Mouse (Mus musculus) hindbrain, embryonic 16.5 days (tissue): ENCODE data around the gene Nsmce3. TPM values are rescaled to one million over a fixed set of nuclear protein-coding genes. Genes with fewer than 3 reads are reported as not detected.

Source experiments
- ATAC-seq: fragments of 200-750 bp; cut with Nextera tagmentation; 2 replicates; pipeline ENCODE4 v1.8.0; 2017; ENCODE audit warnings: moderate TSS enrichment, moderate library complexity
- H3K27ac ChIP-seq: fragments of 300-500 bp; sonication (generic); 2 replicates; pipeline ENCODE4 v1.5.1; 2014; ENCODE audit warnings: low read depth, mild to moderate bottlenecking, control low read depth, low read length, moderate library complexity
- H3K27me3 ChIP-seq: fragments of 300-500 bp; sonication (generic); replicated peaks from 2 replicates; pipeline ENCODE4 v1.6.1; 2014; ENCODE audit warnings: low read length; ENCODE audit not compliant: control insufficient read depth, insufficient read depth
- H3K36me3 ChIP-seq: fragments of 300-500 bp; sonication (generic); 2 replicates; pipeline ENCODE4 v1.6.1; 2014; ENCODE audit warnings: mild to moderate bottlenecking, low read length, moderate library complexity, mixed read lengths; ENCODE audit not compliant: control insufficient read depth, insufficient read depth
- H3K4me1 ChIP-seq: fragments of 300-500 bp; sonication (generic); 2 replicates; pipeline ENCODE4 v1.6.1; 2014; ENCODE audit warnings: low read depth, low read length; ENCODE audit not compliant: control insufficient read depth, insufficient read depth
- H3K4me2 ChIP-seq: fragments of 300-500 bp; sonication (generic); 2 replicates; pipeline ENCODE4 v1.6.1; 2014; ENCODE audit warnings: mild to moderate bottlenecking, low read length, control low read depth, moderate library complexity
- H3K4me3 ChIP-seq: fragments of 300-500 bp; sonication (generic); 2 replicates; pipeline ENCODE4 v1.5.1; 2014; ENCODE audit warnings: mild to moderate bottlenecking, low read length, control low read depth, moderate library complexity
- H3K9ac ChIP-seq: fragments of 300-500 bp; sonication (generic); 2 replicates; pipeline ENCODE4 v1.6.1; 2014; ENCODE audit warnings: low read depth, mild to moderate bottlenecking, control low read depth, low read length, moderate library complexity
- H3K9me3 ChIP-seq: fragments of 300-500 bp; sonication (generic); 2 replicates; pipeline ENCODE4 v1.6.1; 2014; ENCODE audit warnings: mild to moderate bottlenecking, low read length, moderate library complexity; ENCODE audit not compliant: control insufficient read depth
- WGBS: fragments of 180-500 bp; shearing (Covaris S2); extraction: QIAGEN DNeasy Blood & Tissue Kit; methylation state at CpG from one replicate; pipeline ENCODE4 v1.1.7; 2014; 5-methylcytosine and 5-hydroxymethylcytosine counted together
- polyA plus RNA-seq: library from polyadenylated mRNA; unstranded; fragments of >200 nt; fragmentation: Nextera tagmentation; extraction: Ambion mirVana; gene quantifications from 2 replicates; pipeline ENCODE4 v1.2.1, GENCODE M21; 2015

The Nsmce3 gene
- polyA plus RNA-seq, 1 experiment from 2014 or later, result 10.9 TPM

GRCm38 (mm10) chr7:64874941-64875340, 2.1 kb upstream of the Nsmce3 start:
- Histone ChIP-seq H3K4me1 (peaks cover 17% of the 10 kb centered on the region), H3K4me3 (no peak overlapping the region), H3K27ac (no peak overlapping the region), H3K9ac (no peak overlapping the region), H3K27me3 (no peaks in the 10 kb centered on the region), H3K4me2 (no peak overlapping the region), H3K36me3 (no peaks in the 10 kb centered on the region), H3K9me3 (no peaks in the 10 kb centered on the region)
- WGBS, result 90% methylated on average over 4 of the region's 4 CpGs
- no peak for ATAC-seq

DNA sequence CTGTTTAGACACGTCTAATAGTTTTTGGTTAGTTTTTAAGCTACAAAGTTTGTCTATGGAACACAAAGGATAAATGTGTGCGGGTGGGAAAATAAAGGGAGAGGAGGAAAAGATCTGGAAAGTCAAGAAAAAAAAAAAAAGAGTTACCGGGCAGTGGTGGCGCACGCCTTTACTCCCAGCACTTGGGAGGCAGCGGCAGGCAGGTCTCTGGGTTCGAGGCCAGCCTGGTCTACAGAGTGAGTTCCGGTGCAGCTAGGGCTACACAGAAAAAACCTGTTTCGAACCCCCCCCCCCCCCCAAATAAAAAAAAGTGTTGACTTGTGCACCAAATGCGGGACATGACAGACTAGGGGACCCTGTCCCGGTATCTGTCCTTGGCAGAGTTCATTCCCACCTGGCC, 469 bp upstream of the Nsmce3 start:
- no peaks in the 10 kb centered on the region for H3K27me3 ChIP-seq
- no peaks in the 10 kb centered on the region for H3K36me3 ChIP-seq
- no peak overlapping the region for H3K9ac ChIP-seq
- peaks cover 22% of the 10 kb centered on the region for H3K4me1 ChIP-seq
- no peak for ATAC-seq
- peak overlapping the region; percentile 48 for H3K4me2 ChIP-seq
- peak overlapping the region; percentile 68 for H3K4me3 ChIP-seq
- no peaks in the 10 kb centered on the region for H3K9me3 ChIP-seq
- WGBS, result 34% methylated on average over 11 of the region's 11 CpGs
- H3K27ac ChIP-seq, result peak overlapping the region; percentile 92

GRCm38 (mm10) chr7:64871987-64872742, 632 bp downstream of the Nsmce3 start:
- 1% methylated on average over 33 of the region's 33 CpGs for WGBS
- H3K4me2 ChIP-seq, result peak overlapping the region; percentile 97
- H3K9ac ChIP-seq, result peak overlapping the region; percentile 83
- H3K27me3 ChIP-seq, result no peaks in the 10 kb centered on the region
- no peak for ATAC-seq
- H3K4me1 ChIP-seq, result peaks cover 22% of the 10 kb centered on the region
- H3K27ac ChIP-seq, result peak overlapping the region; percentile 92
- no peaks in the 10 kb centered on the region for H3K9me3 ChIP-seq
- peak overlapping the region; percentile 68 for H3K4me3 ChIP-seq
- H3K36me3 ChIP-seq, result no peaks in the 10 kb centered on the region

DNA sequence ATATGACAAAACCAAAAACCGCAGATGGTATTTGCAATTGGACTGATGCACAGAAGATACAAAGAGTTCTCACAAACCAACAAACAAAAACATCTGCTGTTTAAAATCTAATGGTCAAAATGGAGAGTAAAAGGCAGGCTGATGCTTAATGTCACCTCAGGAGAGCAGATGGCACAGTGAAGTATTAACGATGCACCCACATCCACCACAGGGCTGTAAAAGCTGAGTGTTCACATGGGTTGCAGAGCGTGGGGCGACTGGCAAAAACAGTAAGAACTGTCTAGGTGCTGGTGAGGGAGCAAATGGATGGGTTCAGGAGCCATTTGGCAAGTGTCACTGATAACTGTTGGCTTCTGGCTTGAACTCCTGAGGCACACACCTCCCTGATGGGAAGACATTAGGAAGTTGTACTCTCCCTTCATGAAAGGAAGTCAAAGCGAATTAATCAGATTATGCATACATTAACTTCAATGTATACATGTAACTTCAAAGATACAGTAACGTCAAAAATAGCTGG, 3.2 kb downstream of the Nsmce3 start:
- WGBS, result 74% methylated on average over 6 of the region's 6 CpGs
- no peak overlapping the region for H3K27ac ChIP-seq
- peak overlapping the region; percentile 50; the same call in 1 of the 2 replicates for H3K4me2 ChIP-seq
- H3K27me3 ChIP-seq, result no peaks in the 10 kb centered on the region
- no peak overlapping the region for H3K9ac ChIP-seq
- peaks cover 2% of the 10 kb centered on the region; the same call in 1 of the 2 replicates for H3K36me3 ChIP-seq
- H3K4me3 ChIP-seq, result no peak overlapping the region
- ATAC-seq, result no peak
- H3K9me3 ChIP-seq, result no peaks in the 10 kb centered on the region
- peaks cover 22% of the 10 kb centered on the region for H3K4me1 ChIP-seq

DNA sequence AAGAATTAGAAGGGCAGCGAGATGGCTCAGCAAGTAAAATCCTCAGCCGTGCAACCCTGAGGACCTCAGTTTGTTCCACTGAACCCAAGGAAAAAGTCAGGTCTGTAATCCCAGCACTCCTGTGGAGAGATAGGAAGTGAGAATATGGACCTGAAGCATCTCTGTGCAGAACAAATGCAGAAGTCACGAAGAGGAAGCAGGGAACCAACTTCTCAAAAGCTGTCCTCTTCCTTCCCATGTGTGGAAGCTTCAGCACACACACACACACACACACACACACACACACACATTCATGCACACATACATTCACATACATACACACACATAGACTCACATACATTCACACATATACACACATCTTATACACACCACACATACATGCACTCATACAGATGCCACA, 9.3 kb downstream of the Nsmce3 start:
- H3K4me3 ChIP-seq, result no peak overlapping the region
- H3K27ac ChIP-seq, result no peak overlapping the region
- H3K4me1 ChIP-seq, result no peaks in the 10 kb centered on the region
- no peak overlapping the region for H3K9ac ChIP-seq
- no peaks in the 10 kb centered on the region for H3K27me3 ChIP-seq
- no peak for ATAC-seq
- 73% methylated on average over 3 of the region's 3 CpGs for WGBS
- no peaks in the 10 kb centered on the region for H3K9me3 ChIP-seq
- no peak overlapping the region for H3K4me2 ChIP-seq
- peaks cover 2% of the 10 kb centered on the region; the same call in 1 of the 2 replicates for H3K36me3 ChIP-seq

DNA sequence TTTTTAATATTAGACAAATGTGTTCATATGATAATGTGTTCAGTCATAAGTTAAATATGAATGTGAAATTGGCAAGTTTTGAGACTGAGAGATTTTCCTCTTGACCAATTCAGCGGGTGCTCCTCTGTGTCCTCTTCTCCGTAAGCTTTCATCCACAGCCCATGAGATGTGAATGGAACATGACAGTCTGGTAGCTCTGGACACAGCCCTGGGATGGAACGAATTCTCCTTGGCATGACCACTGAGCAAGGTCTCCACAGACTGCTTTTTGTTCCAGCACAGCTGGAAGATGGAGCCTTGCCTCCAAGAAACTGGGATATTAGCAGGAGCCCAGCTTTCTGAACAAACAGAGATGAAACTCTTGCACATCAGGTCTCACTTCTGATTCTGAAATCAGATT, 9.8 kb downstream of the Nsmce3 start:
- Histone ChIP-seq H3K9me3 (no peaks in the 10 kb centered on the region), H3K27ac (no peak overlapping the region)
- 72% methylated on average over 3 of the region's 3 CpGs for WGBS

DNA sequence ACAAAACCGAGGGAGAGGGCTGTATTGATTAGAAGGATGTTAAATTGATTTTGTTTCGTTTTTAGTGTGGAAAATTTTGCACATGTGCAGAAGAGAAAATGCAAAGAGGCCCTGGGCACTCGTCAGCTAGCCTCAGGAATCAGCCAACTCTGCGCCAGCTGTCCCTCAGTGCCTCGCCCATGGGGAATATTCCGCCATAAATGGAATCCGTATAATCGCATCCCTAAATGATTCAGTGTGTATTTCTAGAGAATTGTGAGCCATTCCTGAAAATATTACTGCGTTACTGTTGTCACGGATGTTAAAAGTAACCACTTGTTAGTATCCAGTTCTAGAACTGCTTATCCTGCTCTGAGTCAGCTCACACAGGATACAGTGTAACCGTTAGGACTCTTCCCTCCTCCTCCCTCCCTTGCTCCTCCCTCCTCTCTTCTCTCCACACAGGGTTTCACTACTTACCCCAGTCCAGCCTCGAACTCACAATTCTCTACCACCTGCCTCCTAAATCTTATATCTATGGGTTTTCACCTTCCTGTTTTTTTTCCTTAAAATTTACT, 16.2 kb downstream of the Nsmce3 start:
- no peaks in the 10 kb centered on the region for H3K4me1 ChIP-seq
- H3K9me3 ChIP-seq, result no peaks in the 10 kb centered on the region
- H3K27ac ChIP-seq, result no peak overlapping the region
- ATAC-seq, result 0 out of 2 replicates have a peak, but pooled peaks have one; percentile 50
- 45% methylated on average over 12 of the region's 12 CpGs for WGBS
- H3K4me3 ChIP-seq, result peak overlapping the region; percentile 2; the same call in 1 of the 2 replicates
- no peak overlapping the region for H3K9ac ChIP-seq
- no peaks in the 10 kb centered on the region for H3K27me3 ChIP-seq
- H3K4me2 ChIP-seq, result peak overlapping the region; percentile 41
- no peaks in the 10 kb centered on the region for H3K36me3 ChIP-seq

More for the DNA sequence above, 9.8 kb downstream of the Nsmce3 start:
- Histone ChIP-seq H3K36me3 (peaks cover 2% of the 10 kb centered on the region; the same call in 1 of the 2 replicates), H3K9ac (no peak overlapping the region), H3K4me1 (no peaks in the 10 kb centered on the region), H3K4me2 (no peak overlapping the region), H3K4me3 (no peak overlapping the region), H3K27me3 (no peaks in the 10 kb centered on the region)
- no peak for ATAC-seq

DNA sequence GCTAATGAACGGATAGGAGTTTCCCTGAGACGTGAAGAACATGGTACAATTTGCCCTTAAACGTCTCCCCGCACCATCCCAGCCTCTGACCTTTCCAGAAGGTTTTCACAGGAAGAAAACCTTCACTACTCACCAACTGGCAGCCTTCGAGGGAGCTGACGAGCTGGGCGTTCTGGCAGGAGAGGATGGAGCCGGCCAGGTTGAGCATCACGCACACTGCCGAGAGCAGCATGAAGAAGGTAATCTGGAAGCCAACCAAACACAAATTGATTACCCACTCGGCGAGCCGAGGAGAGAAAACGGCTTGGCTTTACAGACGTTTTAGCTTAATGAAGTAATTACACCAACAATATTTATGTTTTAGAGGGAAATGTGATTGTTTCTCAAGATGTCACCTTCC, 16.8 kb downstream of the Nsmce3 start:
- Histone ChIP-seq H3K9ac (no peak overlapping the region), H3K4me2 (peak overlapping the region; percentile 41), H3K36me3 (no peaks in the 10 kb centered on the region), H3K27me3 (no peaks in the 10 kb centered on the region), H3K27ac (no peak overlapping the region), H3K9me3 (no peaks in the 10 kb centered on the region), H3K4me3 (peak overlapping the region; percentile 2; the same call in 1 of the 2 replicates), H3K4me1 (no peaks in the 10 kb centered on the region)
- ATAC-seq, result peak; percentile 68
- WGBS, result 48% methylated on average over 15 of the region's 15 CpGs

DNA sequence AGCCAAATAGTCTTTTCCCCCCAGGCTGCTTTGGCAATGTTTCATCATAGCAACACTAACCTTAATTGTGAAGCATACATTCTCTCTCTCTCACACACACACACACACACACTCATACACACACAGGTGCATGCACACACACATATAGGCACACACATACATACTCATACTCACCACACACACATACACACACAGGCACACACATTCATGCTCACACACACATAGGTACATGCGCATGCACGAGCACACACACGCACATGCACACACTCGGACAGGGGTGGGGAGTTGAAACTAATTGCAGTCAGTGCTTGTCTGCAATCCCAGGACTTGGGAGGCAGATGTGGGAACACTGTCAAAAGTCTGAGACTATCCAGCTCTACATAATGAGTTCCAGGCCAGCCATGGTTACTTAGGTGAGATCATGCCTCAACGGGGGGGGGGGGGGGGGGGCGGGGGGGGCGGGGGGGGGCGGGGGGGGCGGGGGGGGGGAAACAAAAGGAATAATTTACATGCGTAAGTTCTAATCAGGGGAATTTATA, 17.3 kb downstream of the Nsmce3 start:
- H3K4me1 ChIP-seq, result no peaks in the 10 kb centered on the region
- no peak overlapping the region for H3K9ac ChIP-seq
- H3K4me3 ChIP-seq, result no peak overlapping the region
- WGBS, result 78% methylated on average over 5 of the region's 10 CpGs
- H3K36me3 ChIP-seq, result no peaks in the 10 kb centered on the region
- H3K9me3 ChIP-seq, result no peaks in the 10 kb centered on the region
- no peaks in the 10 kb centered on the region for H3K27me3 ChIP-seq
- H3K27ac ChIP-seq, result no peak overlapping the region
- no peak overlapping the region for H3K4me2 ChIP-seq
- no peak; the same call in 1 of the 2 replicates for ATAC-seq
